ENCODE assay signal across 9 mouse cellular contexts in genomic region chr13:112529893-112530292, GRCm38 (mm10).
DNase-seq lines count a peak whose midpoint lies in the region; ATAC-seq and TF ChIP-seq lines count a peak whose summit lies in the region.
"Had no signal": no experiment of that assay in that cellular context is flagged by ENCODE, and none has a peak within 500 bp of the region (broad histone marks: within the 10 kb centered on the region; RNA-seq: fewer than 3 reads in every experiment).

No protein-coding gene starts in this region.

- no peak overlapping the region for H3K9ac ChIP-seq in kidney, postnatal 0 days (ENCODE audit: low read depth, low read length)
- no peak overlapping the region for H3K9ac ChIP-seq in liver, embryonic 13.5 days
- H3K9ac ChIP-seq in neural tube, embryonic 12.5 days: no peak overlapping the region
- H3K9ac ChIP-seq: embryonic facial prominence, embryonic 13.5 days had no signal

- H3K4me2 ChIP-seq in kidney, postnatal 0 days (ENCODE audit: low read length): no peak overlapping the region
- H3K4me2 ChIP-seq in liver, embryonic 13.5 days: no peak overlapping the region
- no peak overlapping the region for H3K4me2 ChIP-seq in neural tube, embryonic 12.5 days (replicated peaks)
- H3K4me2 ChIP-seq: embryonic facial prominence, embryonic 13.5 days had no signal

- no peaks in the 10 kb centered on the region for H3K27me3 ChIP-seq in kidney, postnatal 0 days (ENCODE audit: insufficient read depth, low read length)
- H3K27me3 ChIP-seq in liver, embryonic 13.5 days: no peaks in the 10 kb centered on the region
- H3K27me3 ChIP-seq in neural tube, embryonic 12.5 days (replicated peaks): no peaks in the 10 kb centered on the region
- H3K27me3 ChIP-seq in testis, adult 2 months (ENCODE audit: control insufficient read depth, insufficient read depth, low read length): no peaks in the 10 kb centered on the region
- H3K27me3 ChIP-seq: embryonic facial prominence, embryonic 13.5 days had no signal

- H3K9me3 ChIP-seq in kidney, postnatal 0 days (replicated peaks; ENCODE audit: low read length): no peaks in the 10 kb centered on the region
- no peaks in the 10 kb centered on the region for H3K9me3 ChIP-seq in liver, embryonic 13.5 days (replicated peaks)
- no peaks in the 10 kb centered on the region for H3K9me3 ChIP-seq in neural tube, embryonic 12.5 days
- H3K9me3 ChIP-seq: embryonic facial prominence, embryonic 13.5 days had no signal

- no peak for TF ChIP-seq POLR2A in testis, adult 2 months (IDR thresholded peaks at IDR 0.05; ENCODE audit: control insufficient read depth, low read depth, low read length)

- TF ChIP-seq CTCF in kidney, postnatal 0 days (IDR thresholded peaks at IDR 0.05; ENCODE audit: low read depth): peak; percentile 91
- peak; percentile 47; the same call in 1 of the 2 replicates for TF ChIP-seq CTCF in testis, adult 2 months (IDR thresholded peaks at IDR 0.05; ENCODE audit: control insufficient read depth, insufficient read depth, insufficient replicate concordance, low read depth, low read length)

- WGBS in kidney, postnatal 0 days: 27% methylated on average over 3 of the region's 3 CpGs
- 20% methylated on average over 3 of the region's 3 CpGs for WGBS in liver, embryonic 13.5 days (ENCODE audit: insufficient replicate concordance)
- WGBS in neural tube, embryonic 12.5 days: 41% methylated on average over 3 of the region's 3 CpGs

- H3K4me1 ChIP-seq in kidney, postnatal 0 days (replicated peaks; ENCODE audit: insufficient read depth, low read length): 0 out of 2 replicates have a peak, but pooled peaks cover 4% of the 10 kb centered on the region
- H3K4me1 ChIP-seq in liver, embryonic 13.5 days (replicated peaks): no peaks in the 10 kb centered on the region
- H3K4me1 ChIP-seq in neural tube, embryonic 12.5 days: no peaks in the 10 kb centered on the region
- H3K4me1 ChIP-seq in testis, adult 2 months (ENCODE audit: control insufficient read depth, insufficient read depth, low read length): no peaks in the 10 kb centered on the region

- no peaks in the 10 kb centered on the region for H3K36me3 ChIP-seq in kidney, postnatal 0 days (ENCODE audit: insufficient read depth, low read length)
- no peaks in the 10 kb centered on the region for H3K36me3 ChIP-seq in liver, embryonic 13.5 days
- no peaks in the 10 kb centered on the region for H3K36me3 ChIP-seq in neural tube, embryonic 12.5 days
- no peaks in the 10 kb centered on the region for H3K36me3 ChIP-seq in testis, adult 2 months (ENCODE audit: control insufficient read depth, insufficient read depth, low read length)
- H3K36me3 ChIP-seq: embryonic facial prominence, embryonic 13.5 days had no signal

- no peak overlapping the region for H3K4me3 ChIP-seq in kidney, postnatal 0 days (replicated peaks; ENCODE audit: low read depth, low read length)
- no peak overlapping the region for H3K4me3 ChIP-seq in liver, embryonic 13.5 days (replicated peaks)
- no peak overlapping the region for H3K4me3 ChIP-seq in neural tube, embryonic 12.5 days
- no peak overlapping the region for H3K4me3 ChIP-seq in testis, adult 2 months (ENCODE audit: control insufficient read depth, low read depth, low read length)
- H3K4me3 ChIP-seq: embryonic facial prominence, embryonic 13.5 days had no signal

- 0 out of 2 replicates have a peak, but pooled peaks have one; percentile 43 for ATAC-seq in kidney, postnatal 0 days (replicated peaks; ENCODE audit: low FRiP score, low read depth)
- ATAC-seq in liver, embryonic 13.5 days (ENCODE audit: low read depth): no peak
- peak; percentile 63; the same call in 1 of the 2 replicates for ATAC-seq in neural tube, embryonic 12.5 days (ENCODE audit: low FRiP score, low read depth)

- no peak overlapping the region for H3K27ac ChIP-seq in kidney, postnatal 0 days
- no peak overlapping the region for H3K27ac ChIP-seq in liver, embryonic 13.5 days
- H3K27ac ChIP-seq in neural tube, embryonic 12.5 days: no peak overlapping the region
- H3K27ac ChIP-seq in testis, adult 2 months (ENCODE audit: control insufficient read depth, insufficient read depth, low read depth, low read length): no peak overlapping the region
- H3K27ac ChIP-seq: embryonic facial prominence, embryonic 13.5 days had no signal

- peak; percentile 60 to 63 for DNase-seq in B cell, adult 2 months
- peak; percentile 88 for DNase-seq in adrenal gland, postnatal 10 days
- DNase-seq in embryo, embryonic 9.5 days (ENCODE audit: extremely low spot score): peak; percentile 69
- DNase-seq in heart, adult 18-20 months: peak; percentile 81 to 86
- DNase-seq in kidney, postnatal 0 days (ENCODE audit: low spot score): peak; percentile 89
- DNase-seq in liver, embryonic 13.5 days: peak; percentile 24

Comparison
In these comparisons a context has a peak if more than half of its experiments do, and no peak if none do; other contexts are left out.
1. DNase-seq: peak in every context shown above with its lines; median percentile 89 in kidney, postnatal 0 days; 88 in adrenal gland, postnatal 10 days; 84 in heart, adult 18-20 months; 69 in embryo, embryonic 9.5 days; 62 in B cell, adult 2 months; 24 in liver, embryonic 13.5 days.